Mouse (Mus musculus) skeletal muscle tissue, adult 2 months (tissue): Measurements from ENCODE around the gene Hadh.

ENCODE experiments used
- DNase-seq: peaks from one replicate; pipeline ENCODE4 v3.0.0-alpha.2; 2012; ENCODE audit warnings: low read depth, low spot score

The Hadh gene

DNA sequence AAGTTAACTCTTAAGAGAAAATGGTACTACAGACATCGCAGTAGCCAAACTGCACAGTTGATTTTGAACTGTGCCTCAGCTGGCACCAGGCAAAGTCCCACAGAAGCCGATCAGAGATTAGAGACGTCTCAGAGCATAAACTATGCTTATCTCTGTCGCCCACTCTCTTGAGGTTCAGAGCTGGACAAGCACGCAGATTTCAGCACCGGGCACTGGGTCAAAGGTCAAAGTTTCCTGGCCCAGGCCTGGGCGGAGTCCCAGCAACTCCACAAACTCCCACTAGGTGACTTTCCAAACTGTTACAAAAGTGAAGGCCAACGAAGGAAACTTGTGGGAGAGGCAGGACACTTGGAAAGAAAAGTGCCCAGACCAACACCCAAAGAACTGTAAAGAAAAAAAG lies 744 bp downstream of the Hadh start:
- DNase-seq, result peak; percentile 41

DNA sequence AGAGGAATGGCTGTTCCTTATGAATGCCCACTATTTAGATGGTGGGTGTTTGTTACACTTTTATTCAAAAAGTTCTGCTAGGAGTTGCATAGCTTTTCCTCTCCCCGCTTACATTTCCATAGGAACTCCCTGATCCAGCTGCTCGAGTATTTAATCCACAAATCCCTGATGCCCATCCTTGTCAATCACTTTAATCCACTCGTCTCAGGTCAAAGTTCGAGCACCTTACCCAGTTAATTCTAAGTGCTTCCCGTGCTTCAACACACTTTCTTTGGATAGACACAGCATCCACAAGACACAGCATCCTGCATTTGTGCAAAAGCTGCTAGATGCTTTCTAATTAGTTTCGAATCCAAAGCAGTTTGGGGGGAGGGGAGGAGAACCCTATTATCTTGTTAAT lies 1.5 kb downstream of the Hadh start:
- DNase-seq, result no peak

DNA sequence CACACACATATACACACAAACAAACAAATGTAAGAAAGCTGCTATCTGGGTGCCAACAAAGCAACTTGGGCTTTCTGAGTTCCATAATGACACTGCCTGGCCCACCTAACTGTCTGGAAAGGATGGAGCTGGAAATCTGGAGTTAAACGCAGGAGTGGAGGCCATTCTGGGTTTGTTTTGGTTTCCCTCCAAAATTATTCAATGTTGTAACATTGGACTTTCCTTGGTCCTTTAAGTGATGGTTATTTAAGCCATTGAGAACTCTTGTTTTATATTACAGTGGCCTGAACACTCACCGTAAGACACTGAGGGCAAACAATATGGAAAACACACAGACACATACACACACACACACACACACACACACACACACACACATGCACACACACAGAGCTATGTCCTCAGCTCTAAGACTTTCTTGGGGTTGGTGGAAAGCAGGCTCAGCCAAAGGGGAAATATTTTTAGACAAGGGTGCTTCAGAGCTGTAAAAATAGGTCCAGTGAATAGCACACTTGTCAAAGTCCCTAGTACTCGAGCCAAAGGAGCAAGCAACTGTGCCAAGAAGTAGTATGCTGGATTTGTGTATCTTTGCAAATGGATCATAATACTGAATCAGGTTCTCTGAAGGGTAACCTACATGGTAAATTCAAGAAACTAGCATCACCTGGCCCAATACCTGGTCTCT lies 5.4 kb downstream of the Hadh start:
- DNase-seq, result peak; percentile 69

DNA sequence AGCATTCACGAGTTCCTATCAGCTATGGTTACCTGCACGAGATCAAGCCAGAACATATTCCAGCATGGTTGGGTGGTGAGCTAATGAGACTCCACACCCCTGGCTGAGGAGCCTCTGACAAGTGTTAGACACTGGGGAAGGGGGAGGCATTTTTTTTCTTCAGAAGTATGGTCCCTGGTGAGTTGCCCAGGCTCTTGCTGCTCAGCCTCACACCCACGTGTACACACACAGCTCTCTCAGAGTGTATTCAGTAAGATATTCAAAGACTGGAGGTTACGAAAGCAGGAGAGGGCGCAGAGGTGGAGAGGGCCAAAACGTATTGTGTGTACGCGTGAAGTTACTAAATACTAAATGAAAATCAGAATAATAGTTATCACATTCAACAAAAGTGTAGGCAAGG lies 6.4 kb downstream of the Hadh start:
- no peak for DNase-seq

DNA sequence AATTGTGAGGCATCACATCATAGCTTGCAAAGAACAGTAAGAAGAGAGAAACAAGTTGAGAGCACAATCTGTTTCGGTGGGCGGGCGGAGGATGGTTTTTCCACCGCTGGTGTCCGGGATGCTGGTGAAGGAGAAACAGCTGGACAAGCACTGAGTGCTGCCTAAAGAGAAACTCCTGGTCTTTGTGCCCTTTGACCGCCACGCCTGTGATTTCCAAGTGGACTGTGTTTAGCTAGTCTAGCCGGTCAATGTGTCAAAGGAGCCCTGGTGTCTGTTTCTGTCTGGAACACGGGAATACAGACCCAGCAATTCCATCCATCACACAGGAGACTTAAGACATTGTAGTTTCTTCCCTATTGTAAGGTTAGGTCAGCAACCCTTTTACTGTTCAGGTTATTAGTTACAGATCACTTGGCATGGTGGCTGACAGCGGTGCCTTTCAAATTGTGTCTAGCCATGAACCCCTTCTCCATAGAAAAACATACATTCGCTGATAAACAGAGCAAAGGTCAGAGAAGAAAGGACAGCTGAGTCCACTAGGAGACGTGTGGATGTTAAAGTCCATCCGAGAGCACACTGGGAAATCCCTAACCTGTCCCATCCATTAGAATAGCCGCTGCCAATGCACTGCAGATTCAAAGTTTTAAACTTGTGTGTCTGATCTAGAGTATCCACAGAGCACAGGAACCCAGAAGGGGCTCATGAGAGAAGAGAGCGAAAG lies 8.0 kb downstream of the Hadh start:
- DNase-seq, result no peak

DNA sequence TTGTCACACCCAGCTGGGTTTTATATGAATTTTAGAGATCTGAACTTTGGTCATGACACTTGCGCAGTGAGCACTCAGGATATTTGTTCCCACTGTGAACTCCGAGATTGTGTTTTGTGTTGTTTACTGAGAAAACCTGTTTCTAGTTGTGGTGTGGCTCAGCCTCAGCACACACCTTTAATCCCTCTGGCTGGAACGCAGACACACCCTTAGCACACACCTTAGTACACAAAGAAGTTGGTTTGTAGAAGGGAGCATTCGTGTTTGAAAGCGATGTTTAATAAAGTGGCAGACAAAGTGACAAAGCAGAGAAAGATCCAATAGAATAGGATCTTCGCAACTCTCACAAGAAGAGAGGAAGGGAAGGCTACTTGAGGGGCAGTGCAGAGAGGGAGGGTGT lies 11.5 kb downstream of the Hadh start:
- DNase-seq, result no peak

DNA sequence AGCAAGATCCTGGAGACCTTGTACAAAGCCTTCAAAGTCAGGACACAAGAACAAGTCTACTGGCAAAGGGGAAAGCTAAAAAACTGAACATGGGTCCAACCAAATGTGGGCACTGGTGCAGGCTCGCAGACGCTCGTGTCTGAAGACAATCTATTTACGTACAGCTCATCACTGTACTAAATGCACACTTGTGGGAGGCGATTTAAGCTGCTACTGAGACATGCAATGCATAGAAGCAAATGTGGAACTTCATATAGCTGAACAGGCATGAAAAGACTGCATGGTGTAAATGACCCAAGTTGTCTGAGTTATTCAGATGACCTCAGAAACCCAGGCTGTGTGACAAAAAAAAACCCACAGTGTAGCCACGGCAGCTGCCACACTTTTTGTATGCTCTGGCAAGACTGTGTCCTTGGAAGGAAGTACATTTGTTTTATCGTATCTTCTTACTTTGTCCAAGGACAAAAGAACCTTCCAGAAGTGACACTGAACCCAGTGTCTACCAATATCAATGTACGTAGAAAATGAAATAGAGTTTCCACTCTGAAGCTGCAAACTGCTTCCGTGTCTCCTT lies 12.4 kb downstream of the Hadh start:
- no peak for DNase-seq

DNA sequence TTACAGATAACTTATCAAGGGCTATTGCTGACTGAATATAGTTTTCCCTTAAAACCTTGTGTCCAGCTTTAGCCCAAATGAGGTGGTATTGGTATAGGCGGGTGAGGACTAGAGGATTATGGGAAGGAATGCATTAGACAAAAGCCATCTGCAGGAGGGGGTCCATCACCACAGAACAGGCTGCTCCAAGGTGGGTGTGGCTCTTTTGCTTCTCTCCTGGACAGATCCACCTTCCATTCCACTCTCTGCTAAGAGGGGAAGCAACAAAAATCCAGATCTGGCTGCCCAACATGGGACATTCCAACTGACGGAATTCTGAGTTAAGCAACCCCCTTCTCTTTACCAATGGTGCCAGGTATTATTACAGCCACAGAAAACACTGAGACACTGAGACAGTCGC lies 13.0 kb downstream of the Hadh start:
- DNase-seq, result no peak

DNA sequence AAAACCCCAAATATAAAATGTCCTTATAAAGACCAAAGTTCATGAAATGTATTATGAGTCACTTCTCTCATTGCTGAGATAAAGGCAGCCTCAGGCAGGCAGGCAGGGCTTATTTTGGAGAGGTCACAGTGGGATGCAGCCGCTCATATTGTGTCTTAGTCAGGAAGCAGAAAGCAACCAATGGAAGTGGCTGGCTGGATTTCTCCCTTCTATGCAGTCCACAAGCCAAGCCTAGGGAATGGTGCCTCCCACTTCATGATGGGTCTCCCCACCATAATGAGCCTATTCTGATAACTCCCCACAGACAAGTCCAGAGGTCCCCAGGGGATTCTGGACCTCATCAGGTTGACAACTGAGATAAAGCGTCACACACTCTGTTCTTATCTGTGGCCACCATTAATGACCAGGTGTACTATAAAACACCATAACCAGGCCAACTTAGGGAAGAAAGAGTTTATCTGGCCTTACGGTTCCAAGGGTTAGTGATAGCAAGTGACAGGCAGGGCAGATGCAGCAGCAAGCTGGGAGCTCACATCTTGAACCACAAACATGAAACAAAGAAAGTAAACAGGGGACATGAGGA lies 16.4 kb downstream of the Hadh start:
- no peak for DNase-seq

DNA sequence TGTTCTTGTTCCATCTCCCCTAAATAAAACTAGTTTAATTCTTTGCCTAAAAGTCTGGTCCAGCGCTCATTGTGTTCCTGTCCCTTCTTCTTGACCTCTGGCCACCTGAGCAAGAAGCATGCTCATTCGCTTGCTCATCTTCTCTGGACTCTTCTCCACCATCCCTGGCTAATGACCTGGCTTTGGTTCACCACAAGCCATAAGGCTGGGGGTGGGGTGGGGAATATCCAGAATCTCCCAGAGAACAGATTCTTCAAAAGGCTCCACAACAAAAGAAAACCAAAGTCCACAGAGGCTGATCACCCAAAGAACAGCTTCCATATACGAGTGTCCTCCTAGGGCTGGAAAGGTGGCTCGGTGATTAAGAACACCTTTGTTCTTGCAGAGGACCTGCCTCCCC lies 16.9 kb downstream of the Hadh start:
- no peak for DNase-seq

DNA sequence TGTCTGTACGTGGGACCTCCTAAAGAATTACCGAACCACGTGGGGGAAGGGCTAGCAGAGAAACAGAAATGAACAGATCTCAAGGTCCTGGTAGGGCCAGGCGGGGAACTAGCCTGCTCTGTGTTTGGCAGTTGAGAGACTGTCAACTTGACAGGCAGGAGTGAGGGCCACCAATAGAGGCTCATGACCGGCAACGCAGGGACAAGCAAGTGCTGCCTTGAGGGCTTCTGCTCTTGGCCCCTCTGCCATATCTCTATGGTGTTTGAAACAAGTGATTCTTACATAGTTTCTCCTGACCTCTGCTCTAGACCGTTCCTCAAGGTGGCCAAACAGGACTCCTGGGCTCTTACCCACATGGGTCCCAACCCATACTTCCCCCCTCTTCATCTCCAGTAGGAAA lies 20.3 kb downstream of the Hadh start:
- no peak for DNase-seq

DNA sequence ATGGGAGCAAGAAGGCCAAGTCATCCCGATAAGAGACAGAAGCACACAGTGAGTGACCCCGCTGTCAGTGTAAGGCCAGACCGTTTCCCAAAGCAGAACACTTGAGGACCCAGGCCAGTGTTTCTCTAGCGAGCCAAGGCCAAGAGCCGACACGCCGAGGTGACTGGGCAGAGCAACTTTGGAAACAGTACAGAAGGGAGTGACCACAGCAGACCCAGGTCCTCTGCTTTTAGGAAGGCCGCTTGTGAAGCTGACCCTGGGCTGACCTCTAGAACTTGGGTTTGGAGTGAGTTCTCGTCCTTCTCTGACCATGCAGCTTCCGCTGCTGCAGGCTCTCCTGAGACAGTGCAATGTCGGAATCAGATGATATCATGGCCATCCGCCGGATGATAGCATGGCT lies 20.9 kb downstream of the Hadh start:
- DNase-seq, result no peak

DNA sequence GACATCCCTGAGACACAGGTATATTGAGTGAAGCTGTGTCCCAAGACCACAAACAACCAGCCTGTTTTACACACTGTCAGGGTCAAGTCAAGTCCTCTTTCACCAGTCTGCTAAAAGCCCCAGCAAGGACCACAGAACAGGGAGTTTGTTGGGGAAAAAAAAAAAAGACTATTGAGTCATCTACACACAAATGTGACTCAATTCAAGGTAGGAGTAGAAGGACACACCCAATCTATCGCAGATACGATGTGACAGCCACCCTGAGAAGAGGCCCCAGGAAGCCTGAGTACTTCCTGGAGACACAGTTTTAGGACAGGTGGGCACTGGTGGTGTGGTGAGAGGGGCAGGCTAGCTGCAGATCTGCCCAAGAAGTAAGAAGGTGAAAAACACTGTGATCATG lies 21.6 kb downstream of the Hadh start:
- no peak for DNase-seq

DNA sequence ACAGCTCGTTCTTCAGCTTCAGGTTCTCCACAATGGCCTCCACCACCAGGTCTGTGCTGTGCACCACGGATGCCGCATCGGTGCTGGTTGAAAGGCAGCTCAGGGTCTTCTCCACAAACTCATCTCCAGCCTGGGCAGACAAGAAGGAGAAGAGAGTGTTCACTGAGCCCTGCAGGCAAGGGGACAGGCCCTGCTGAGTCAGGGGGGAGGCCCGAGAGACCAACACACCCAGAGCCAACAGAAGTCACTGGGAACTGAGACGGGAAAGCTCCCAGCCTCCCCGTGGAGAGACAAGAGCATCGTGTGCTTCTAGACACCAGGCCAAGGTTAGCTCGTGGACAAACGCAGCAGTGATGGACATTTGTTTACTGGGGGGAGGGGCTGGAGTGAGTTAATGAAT lies 23.5 kb downstream of the Hadh start:
- DNase-seq, result no peak

DNA sequence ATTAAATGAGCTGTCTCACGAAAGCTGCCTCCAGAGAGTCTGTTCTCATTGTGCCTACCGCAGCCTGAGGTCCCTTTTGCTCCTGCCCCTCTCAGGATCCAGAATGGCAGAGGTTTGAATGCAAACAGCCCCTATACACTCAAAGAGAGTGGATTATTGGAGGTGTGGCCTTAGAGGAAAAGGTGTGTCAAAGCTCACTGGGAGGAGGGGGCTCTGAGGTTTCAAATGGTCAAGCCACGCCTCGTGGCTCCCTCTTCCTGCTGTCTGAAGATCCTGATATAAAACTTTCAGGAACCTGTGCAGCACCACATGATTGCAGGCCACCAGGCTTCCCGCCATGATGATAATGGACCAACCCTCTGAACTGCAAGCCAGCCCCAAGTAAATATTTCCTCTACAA lies 24.1 kb downstream of the Hadh start:
- DNase-seq, result no peak

DNA sequence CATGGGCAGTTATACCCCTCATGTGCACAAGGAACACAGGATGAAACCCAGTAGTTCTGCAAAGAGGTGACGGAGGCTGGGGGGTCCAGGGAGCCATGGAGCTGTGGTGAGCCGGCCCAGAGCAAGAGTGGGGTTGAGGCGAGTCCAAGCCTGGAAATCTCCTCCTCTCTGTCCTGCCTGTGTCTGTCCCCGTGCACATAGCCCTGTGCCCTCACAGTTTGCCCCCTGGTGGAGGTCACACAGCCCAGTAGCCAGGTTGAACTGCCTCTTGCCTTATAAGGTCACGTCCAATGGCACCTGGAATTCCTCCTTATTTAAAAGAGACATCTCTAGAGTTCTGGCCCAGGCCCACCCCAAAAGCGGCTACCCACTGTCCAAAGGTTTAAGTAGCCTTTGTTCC lies 24.5 kb downstream of the Hadh start:
- DNase-seq, result no peak

DNA sequence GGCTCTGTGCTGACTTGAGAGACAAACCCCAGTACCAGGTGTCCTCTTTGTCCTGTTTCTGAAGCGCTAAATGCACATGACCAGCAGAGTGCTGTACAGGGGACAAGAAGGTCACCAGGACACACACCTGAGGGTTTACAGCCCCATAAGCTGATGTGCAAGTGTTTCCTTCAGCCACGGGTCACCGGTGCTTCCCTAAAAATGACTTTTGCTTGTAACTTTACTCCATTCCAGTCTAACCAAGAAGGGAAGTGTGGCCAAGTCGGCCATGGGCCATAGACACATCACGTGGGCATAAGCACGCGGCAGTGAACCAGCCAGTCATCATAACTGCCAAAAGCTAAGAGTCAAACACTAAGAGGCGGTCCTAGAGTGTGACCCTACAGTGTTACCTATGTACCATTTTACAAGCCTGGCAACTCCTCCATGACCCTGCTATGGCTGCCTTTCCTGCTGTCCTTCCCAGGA lies 25.3 kb downstream of the Hadh start:
- DNase-seq, result peak; percentile 36

DNA sequence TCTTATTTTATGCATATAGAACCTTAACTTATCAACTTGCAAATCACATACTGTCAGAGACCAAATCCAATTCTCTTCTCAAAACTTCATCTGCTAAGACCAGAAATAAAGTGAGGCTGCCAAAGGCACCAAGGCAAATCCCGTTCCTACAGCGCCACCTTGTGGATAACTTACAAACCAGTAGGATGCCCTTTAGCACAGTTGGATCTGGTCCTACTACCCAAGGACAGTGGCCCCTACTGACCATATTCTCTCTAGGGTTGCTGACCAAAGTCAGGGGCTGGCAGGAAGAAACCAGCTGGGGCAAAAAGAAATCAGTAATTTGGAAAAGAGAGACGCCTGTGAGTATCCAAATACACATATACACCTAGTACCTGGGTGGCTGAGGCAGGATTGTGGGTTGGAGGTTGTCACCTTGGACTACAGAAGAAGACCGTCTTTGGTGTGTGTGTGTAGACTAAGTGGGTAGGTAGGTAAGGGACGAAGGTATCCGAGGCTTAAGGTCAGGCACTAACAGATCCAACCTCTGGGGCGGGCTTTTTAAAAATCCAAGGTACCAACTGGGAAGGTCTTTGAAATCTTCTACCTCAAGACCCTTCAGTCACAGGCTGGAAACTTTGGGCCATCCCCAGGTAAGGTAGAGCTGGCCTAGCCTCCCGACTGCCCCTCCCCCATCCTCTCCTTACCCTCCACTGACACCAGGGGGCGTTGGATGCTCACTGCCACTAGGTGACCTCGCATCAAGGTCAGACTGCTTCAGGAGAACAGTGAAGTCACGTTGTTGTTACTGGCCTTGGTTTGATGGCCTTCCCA lies 25.9 kb downstream of the Hadh start:
- peak; percentile 60 for DNase-seq

DNA sequence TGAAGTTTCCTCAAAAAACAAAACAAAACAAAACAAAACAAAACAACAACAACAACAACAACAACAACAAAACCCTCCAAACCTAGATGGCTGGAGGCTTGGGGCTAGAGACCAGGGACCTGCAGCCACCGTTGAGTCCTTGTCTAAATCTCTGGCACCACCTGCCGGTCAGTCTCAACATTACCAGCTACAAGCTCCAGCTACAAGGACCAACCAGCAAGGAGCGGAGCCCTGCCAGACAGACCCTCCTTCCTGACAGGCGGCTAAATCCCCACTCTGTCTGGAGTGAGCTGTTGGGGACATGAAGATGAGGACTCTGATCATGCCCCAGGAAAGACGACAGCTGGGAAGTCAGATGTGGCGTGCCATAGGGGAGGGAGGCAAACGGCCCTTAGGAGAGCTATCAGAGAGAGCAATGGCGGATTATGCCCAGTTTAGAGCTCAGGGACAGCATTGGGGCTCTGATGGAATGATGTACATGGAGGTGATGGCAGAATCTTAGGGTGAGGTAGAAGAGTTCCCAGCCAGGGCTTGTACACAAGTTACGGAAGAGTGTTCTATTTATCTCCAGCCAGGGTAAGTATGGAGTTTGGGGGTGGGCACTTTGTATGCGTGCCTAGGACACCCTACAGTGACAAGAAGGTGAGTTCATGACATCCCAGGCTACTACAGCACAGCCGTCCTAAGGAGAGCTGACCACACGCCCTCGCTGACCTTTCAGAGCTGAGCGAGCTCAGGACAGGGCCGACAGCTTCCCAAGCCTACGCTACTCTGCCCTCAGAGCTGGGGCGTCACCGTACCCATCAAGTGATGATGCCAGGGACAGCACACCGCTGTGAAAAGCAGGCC lies 33.9 kb downstream of the Hadh start:
- DNase-seq, result peak; percentile 56

DNA sequence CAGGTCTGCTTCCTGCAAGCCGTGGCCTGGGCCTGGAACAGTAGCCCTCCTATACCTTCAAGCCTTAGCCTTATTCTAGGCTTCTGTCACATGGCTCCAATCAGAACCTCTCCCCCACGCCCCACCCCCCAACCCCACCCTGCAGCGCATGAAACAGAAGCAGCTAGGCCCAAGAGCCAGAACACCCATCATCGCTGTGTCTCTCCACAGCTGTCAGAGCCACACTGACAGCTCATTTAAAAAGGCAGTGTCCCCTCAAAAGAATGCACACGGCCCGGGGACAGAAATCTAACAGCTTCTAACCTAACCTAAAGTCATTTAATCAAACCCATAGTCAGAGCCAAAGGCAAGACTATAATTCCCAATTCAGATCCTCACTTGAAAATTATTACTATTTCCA lies 34.8 kb downstream of the Hadh start:
- no peak for DNase-seq

DNA sequence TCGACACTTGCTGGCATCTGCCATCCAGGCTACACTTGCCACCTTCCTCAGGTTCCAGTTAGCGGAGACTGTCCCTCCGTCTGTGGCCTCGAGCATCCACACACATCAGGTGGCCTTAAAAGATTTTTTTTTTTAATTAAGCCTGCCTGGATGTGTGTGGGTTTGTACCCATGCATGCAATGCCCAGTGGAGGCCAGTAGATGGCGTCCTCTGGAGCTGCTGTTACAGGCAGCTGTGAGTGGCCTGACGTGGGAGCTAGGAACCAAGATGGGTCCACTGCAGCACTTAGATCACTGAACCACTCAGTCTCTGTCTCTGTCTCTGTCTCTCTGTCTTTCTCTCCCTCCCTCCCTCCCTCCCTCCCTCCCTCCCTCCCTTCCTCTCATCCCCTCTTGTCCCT lies 43.8 kb downstream of the Hadh start:
- DNase-seq, result no peak
